Comparison of ENCODE assay signal across 22 mouse cellular contexts in genomic region chrX:71489353-71489752, GRCm38 (mm10).
"Had no signal": no experiment of that assay in that cellular context is flagged by ENCODE, and none has a peak within 500 bp of the region (broad histone marks: within the 10 kb centered on the region; RNA-seq: fewer than 3 reads in every experiment).

No protein-coding gene starts in this region.

- H3K36me3 ChIP-seq: liver, embryonic 15.5 days; lung, embryonic 15.5 days; midbrain, embryonic 10.5 days; midbrain, embryonic 12.5 days; neural tube, embryonic 13.5 days; neural tube, embryonic 15.5 days; stomach, embryonic 15.5 days had no signal

- H3K4me3 ChIP-seq: liver, embryonic 15.5 days; lung, embryonic 15.5 days; midbrain, embryonic 10.5 days; midbrain, embryonic 12.5 days; myocyte; neural tube, embryonic 13.5 days; neural tube, embryonic 15.5 days; stomach, embryonic 15.5 days had no signal

- DNase-seq: liver, postnatal 0 days; lung, adult 2 months; lung, postnatal 14 days; lung, postnatal 36 days; midbrain, embryonic 14.5 days; retina, postnatal 1 day; right cerebral cortex, adult 18-20 months; right cerebral cortex, postnatal 25 days; right cerebral cortex, postnatal 4 days; spleen, adult 18-20 months; thymus, adult 2 months; thymus, postnatal 25 days; thymus, postnatal 4 days had no signal

- H3K9me3 ChIP-seq: liver, embryonic 15.5 days; lung, embryonic 15.5 days; midbrain, embryonic 10.5 days; midbrain, embryonic 12.5 days; neural tube, embryonic 13.5 days; neural tube, embryonic 15.5 days; stomach, embryonic 15.5 days had no signal

- H3K27me3 ChIP-seq: liver, embryonic 15.5 days; lung, embryonic 15.5 days; midbrain, embryonic 12.5 days; neural tube, embryonic 13.5 days; neural tube, embryonic 15.5 days; stomach, embryonic 15.5 days had no signal

- H3K4me1 ChIP-seq: stomach, embryonic 15.5 days had no signal

- H3K27ac ChIP-seq: liver, embryonic 15.5 days; lung, embryonic 15.5 days; midbrain, embryonic 10.5 days; midbrain, embryonic 12.5 days; neural tube, embryonic 13.5 days; neural tube, embryonic 15.5 days; stomach, embryonic 15.5 days; stomach, postnatal 0 days had no signal

- H3K9ac ChIP-seq: liver, embryonic 15.5 days; liver, postnatal 0 days; lung, embryonic 15.5 days; midbrain, embryonic 12.5 days; neural tube, embryonic 13.5 days; neural tube, embryonic 15.5 days; stomach, embryonic 15.5 days had no signal
